Mouse (Mus musculus): ENCODE data around the gene Robo1.

DNA sequence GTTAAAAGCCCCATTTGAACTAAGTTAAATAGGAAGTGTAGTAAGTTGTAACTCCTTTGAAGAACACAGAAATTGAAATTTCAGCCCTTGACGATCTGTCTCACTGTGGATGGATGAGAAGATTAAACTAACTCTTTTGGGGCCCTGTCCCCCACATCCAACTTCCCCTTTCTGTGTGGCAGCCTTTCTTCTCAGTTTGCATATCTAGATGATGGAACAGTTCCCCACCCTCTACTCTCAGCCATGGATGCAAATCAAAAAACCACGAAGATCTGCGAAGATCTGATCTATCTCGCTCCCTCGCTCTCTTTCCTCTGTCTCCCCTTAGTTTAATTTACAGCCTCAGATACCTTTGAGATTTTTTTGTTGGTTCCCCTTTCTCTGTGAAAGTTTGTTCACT lies 357.3 kb downstream of the Robo1 start:
- TF ChIP-seq CTCF (conservative IDR thresholded peaks at IDR 0.05; ENCODE audit: insufficient read depth, insufficient read length, low read depth, low read length) (no peak), POLR2A (IDR thresholded peaks at IDR 0.05; ENCODE audit: low read depth, low read length) (no peak)
